Mouse (Mus musculus) right cerebral cortex, postnatal 14 days (tissue): Measurements from ENCODE around the gene Uspl1.
A peak's percentile ranks its signal among the peaks of the same experiment; 100 is the strongest.

Experiments used
- DNase-seq: peaks from one replicate; pipeline ENCODE4 v3.0.0; 2022

Gene Uspl1

DNA sequence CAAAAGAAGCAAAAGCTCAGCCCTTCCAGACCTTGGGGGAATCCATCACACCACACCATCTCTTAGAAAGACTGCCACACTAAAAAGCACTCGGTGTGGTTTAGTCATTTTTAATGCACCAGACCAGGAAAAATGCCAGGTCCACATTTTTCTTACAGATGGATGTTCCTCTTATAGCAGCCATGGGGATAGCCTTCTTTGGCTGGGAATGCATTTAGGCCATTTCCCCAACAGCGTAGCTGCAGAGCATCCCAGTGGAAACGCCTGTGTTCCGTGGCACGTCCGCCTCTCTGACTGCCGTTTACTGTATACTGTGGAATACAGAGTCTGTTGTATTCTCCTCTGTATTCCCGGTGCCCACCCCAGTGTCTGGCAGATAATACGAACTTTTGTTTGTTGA is 15.3 kb upstream of the Uspl1 start:
- no peak for DNase-seq

DNA sequence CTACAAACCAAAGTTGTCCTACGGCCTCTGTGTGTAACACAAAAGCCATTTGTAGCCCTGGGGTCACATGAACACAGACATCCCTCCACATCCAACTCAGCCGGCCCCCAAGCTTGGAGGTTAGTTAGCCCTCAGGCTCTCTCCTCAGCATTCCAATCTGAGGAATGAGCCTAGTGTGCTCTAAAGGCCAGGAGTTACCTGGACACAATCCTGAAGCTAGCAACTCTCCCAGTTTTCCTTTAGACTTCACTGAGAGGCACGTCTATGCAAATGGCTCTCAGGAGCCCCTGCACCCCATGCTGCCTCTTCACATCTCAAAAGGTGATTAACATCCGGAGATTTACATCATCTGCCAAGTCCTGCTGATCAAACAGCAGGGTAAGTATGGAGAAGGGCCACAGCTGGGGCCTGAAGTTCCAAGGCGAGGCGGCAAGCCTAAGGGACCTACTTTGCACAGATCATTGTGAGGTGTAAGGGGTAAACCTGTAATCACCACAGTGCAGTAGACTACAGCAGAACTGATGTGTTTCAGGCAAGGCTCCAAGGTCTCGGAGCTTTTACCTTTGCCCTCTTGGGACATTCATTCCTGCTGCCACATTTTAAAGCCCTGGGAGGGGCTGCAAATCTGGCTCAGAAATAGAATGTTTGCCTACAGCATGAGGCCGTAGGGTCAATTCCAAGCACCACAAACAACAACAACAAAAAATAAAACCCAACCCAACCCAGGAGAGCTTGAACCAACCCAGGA is 13.1 kb upstream of the Uspl1 start:
- no peak for DNase-seq

DNA sequence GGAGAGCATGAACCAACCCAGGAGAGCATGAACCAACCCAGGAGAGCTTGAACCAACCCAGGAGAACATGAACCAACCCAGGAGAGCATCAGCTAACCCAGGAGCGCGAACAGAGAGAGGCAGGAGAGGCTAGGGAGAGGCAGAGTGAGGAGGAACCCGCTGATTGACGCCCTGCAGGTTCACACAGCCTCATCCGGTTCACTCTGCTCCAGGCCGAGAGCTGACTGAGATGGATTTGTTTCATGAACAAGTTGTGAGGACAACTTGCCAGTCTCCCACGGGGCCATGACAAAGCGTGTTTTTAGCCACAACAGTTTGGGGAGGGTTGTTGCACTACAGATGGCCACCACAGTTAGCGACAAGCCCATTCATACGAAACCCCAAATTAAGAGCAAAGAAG is 11.9 kb upstream of the Uspl1 start:
- DNase-seq, result no peak

DNA sequence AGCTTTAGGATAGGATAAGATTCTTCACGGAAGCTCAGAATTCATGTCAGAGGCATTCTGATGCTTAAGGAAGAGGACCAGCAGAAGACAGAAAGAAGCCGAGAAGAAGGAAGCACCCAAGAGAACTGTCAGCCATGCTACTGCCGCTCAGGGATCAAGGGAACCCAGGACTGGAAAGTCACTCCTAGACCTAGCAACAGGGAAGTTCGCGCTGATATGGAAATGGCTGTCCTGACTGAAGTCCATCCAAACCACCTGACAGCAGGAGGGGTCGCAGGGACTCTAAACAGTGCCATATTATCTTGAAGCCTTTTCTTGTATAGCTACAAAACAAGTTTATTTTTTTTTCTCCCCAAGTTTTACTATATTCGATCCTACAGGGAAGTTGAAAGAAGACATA is 9.6 kb upstream of the Uspl1 start:
- no peak for DNase-seq

DNA sequence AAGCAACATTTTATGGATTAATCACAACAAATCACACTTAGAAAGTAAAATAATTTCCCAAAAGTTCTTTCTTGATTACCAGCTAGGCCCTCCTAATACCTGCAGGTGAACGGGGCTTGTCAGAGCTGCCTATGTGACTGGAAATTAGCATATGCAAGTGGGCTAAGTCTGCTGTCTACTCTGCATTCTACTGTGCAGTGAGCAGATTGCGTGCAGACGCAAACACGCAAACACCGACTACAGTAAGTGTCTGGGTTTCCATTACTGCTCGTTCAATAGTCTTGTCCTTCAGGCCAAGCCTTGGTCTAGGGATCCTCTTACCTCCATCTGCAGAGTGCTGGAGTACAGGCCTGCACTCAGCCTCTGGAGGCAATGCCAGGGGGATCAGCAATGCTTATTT is 8.4 kb upstream of the Uspl1 start:
- no peak for DNase-seq

- no peak for DNase-seq
Measured at GRCm38 (mm10) chr5:149178095-149178494, 6.1 kb upstream of the Uspl1 start.

DNA sequence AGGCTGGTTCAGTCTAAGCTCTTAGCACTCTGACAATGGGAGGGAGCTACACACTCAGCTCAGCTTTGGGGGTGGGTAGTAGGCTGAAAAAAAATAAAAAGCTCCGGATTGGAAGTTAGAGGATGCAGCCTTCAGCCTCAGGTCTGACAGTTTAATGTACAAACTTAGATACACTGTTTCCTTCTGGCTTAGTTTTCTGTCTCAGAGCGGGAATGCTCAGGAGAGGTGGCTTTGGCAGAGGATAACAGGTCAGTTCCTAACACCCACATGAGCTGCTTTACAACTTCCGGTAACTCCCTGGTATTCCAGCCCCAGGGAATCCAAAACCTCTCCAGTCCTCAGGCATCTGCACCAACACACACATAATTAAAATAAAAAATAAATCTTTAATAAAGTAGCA is 4.3 kb upstream of the Uspl1 start:
- no peak for DNase-seq

DNA sequence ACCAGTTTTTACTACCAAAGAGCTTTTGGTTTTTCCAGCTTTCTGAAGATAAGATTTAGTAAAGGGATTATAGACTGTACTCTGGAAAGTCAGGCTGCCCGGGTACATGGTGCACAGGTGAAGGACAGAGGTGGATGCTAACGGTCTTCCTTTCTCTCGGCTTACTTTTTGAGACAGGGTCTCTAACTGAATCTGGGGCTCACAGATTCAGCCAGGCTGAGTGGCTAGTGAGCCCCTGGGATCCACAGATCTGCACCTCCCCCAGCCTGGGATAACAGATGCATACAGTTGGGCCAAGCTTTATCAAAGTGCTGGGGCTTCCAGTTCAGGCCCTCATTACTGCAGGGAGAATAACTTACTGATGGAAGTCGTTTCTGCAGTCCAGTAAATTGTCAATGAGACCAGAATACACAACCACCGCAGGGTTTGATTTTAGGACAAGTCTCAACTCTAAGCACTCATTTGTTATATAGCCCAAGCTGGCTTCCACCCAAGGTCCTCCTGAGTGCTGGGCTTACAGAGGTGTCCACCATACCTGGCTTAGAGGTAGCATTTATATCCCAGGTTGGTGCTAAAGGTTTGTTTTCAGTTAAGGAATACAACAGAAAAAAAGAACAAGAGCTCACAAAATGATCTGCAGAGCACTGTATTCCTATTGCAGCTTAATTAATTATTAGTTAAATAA is 1.8 kb upstream of the Uspl1 start:
- no peak for DNase-seq

GRCm38 (mm10) chr5:149183122-149183521 is 1.0 kb upstream of the Uspl1 start:
- DNase-seq, result no peak

DNA sequence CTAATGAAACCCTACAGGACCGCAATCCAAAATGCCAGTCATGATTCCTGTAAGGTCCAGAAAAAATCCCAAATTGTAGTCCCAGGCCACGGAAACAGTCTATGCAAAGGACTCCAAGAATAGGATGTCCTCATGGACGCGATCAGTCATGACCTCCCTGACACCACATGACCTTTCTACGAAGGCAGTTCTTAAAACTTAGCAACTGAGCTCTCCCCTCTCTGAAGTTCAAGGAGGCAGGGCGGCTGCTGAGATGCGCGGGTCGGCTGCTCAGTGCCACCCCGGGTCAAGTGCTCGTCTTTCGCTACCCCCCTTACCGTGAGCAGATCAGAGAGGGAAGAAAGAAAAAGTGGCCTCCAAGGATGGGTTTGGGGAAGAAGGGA is 438 bp upstream of the Uspl1 start:
- DNase-seq, result no peak

DNA sequence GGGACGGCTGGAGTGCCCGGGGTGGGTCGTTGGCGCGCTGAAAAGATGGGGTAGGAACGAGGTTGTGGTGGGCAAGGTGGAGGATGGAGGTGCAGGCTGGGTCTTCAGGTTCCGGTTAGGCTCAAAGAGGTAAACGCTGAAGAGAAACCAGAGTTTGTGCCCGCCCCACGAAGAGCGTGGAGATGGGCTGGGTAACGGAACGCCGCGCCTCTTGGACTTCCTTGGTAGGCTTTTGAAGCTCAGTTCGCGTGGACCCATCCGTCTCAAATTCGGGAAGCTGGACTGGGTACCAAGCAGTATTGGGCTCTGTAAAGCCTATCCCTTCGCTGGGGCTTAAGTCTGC is 665 bp downstream of the Uspl1 start:
- peak; percentile 41 for DNase-seq

DNA sequence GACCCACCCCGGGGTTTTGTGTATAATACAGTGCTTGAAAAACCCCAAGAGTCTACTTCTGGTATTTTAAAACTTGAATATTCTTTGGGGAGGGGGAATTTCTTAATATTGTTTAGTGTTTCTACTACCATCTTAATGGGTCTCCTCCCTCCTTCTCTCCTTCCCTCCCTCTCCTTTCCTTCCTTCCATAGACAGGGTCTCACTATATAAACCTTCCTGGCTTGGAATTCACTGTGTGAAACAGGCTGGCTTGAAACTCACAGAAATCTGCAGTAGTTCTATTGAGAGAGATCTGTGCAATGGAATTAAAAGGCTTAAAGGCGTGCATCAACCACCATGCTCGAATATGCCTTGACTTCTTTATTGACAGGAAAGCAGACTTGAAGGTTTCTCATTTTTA is 1.7 kb downstream of the Uspl1 start:
- DNase-seq, result no peak

DNA sequence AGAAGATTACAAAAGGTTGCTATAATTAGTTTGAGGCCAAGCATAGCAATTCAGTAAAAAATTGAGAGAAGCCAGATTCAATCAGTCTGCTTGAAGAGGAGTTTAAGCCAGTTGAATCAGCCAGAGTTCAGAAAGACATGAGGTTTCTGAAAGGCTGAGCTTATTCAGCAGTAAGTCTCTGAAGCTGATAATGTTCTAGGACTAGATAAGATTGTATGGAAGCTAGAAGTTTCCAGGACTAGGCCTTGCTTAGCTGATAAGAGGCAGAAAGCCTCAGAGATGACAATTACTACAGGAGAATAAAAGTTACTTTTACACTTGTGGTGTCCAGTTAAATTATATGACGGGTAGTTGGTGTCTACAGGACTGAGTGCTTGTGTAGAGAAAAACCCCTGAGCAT is 6.0 kb downstream of the Uspl1 start:
- no peak for DNase-seq

DNA sequence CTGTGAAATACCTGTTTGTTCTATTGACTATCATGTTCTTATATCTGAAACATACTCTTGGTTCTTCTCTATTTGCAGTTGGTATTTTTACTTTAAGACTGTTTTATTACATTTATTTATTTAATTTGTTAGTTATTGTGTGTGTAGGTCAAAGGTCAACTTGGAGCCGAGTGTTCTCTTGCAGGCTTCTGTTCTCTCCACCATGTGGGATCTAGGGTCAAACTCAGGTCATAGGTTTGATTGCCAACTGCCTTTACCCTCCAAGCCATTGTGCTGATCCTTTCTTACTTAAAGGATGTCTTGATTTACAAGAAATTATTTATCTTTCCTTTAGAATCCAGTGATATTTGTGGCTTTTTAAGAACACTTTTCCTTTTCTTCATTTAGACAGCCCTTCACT is 12.5 kb downstream of the Uspl1 start:
- DNase-seq, result no peak

- no peak for DNase-seq
Measured at GRCm38 (mm10) chr5:149198782-149199181, 14.6 kb downstream of the Uspl1 start.

- DNase-seq, result no peak
Measured at GRCm38 (mm10) chr5:149202941-149203340, 18.8 kb downstream of the Uspl1 start.

DNA sequence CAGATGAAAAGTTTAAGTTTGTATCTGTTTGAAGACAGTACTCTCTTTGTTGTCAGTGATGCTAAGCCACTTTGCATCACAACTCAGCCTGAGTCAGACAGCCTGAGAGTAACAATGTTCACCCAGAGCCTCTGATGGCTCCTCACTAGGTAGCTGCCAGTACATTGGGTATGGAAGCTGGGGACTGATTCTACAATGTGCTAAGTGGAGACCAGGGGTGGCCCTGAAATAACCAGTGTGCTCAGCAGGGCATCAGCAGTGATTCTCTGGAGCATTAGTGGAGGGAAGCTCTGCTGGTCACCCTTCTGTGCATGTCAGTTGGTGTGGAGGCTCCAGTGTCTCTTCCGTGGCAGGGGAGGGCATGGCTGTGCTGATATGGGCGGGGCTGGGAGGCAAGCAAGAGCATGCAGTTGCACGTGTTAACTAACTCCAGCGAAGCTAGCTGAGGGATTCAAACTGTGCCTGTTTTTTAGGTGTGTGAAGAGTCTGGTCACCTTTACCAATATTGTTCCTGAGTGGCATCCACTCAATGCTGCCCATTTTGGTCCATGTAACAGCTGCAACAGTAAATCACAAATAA is 19.7 kb downstream of the Uspl1 start:
- DNase-seq, result no peak

DNA sequence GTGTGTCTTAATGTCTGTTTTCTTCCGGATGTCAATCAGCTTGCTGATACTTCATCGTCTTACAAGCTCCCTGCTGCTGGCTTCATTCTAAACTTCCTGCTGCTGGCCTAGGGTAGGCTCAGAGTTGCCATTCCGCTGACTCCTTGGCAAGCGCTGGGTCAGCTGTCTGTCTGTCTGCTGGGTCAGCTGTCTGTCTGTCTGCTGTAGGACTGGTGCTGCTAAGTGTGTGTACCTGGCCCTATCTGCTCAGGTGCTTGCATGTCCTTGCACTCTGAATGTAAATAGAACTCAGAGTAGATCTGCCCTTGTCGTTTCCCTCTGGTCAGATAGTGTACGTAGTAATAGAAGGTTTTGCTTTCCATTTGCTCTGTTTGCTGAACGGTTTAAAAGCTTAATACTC is 20.7 kb downstream of the Uspl1 start:
- DNase-seq, result no peak

GRCm38 (mm10) chr5:149205265-149205664 is 21.1 kb downstream of the Uspl1 start:
- no peak for DNase-seq

- DNase-seq, result no peak
Measured at GRCm38 (mm10) chr5:149206286-149206685, 22.1 kb downstream of the Uspl1 start.

DNA sequence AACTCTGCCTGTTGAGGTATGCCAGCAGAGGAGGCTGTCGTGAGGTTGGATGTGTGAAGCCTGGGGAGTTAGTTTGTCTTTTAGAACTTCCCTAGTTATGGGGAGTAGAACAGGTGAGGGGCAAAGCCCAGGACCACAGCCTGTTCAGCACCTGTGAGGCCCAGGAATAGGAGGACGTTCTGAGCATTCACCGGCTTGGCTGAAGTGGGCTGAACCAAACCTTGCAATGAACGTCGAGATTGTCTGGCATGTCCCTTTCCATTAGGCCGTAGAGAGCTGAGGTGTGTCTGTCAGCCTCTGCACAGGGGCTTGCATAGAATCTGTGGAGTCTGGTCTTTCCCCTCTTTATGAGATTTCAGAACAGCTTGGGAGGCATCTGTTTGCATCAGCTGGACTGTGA is 23.5 kb downstream of the Uspl1 start:
- no peak for DNase-seq

DNA sequence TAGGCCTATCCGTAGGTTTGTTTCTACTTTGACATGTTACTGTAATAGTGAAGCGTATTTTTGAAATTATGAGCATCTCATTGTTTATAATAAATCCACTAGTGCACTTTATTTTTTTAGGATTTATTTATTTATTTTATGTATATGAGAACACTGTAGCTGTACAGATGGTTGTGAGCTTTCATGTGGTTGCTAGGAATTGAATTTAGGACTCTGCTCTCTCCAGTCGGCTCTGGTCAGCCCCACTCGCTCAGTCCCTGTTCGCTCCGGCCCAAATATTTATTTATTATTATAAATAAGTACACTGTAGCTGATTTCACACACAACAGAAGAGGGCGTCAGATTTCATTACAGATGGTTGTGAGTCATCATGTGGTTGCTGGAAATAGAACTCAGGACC is 24.6 kb downstream of the Uspl1 start:
- no peak for DNase-seq

DNA sequence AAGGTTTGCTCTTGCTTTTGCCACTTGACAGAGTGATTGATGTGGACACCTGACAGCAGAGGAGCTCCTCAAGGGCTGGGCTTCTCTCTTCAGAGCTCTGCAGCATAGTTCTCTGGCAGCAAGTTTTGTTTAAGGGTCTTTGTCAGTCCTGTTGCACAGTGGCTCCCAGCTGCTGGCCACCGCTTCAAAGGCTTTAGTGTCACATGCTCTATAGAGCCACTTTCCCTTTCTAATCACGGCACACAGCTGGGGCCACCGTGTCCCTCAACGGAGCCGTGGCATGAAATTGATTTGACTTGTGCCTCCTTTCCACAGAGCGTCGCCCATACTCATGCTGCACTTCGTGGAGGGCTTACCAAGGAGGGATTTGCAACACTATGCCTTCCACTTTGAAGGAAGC is 25.2 kb downstream of the Uspl1 start:
- DNase-seq, result no peak

- no peak for DNase-seq
Measured at GRCm38 (mm10) chr5:149211041-149211440, 26.9 kb downstream of the Uspl1 start.

GRCm38 (mm10) chr5:149212806-149213205 is 28.7 kb downstream of the Uspl1 start:
- DNase-seq, result no peak
